Mouse (Mus musculus): ENCODE results near the gene Paox. TPM values are rescaled to one million over a fixed set of nuclear protein-coding genes. Genes with fewer than 3 reads are reported as not detected.

The Paox gene
- polyA plus RNA-seq, 1 experiment: 3.0 TPM

GRCm38 (mm10) chr7:140154218-140154927 is 38.8 kb downstream of the Paox start, which contains the start of gene Sprn:
Gene Sprn, minus strand, starts transcription at chr7:140154877.
- Histone ChIP-seq H3K4me1 (ENCODE audit: control insufficient read depth, insufficient read depth, low read length) (peaks cover 13% of the 10 kb centered on the region), H3K36me3 (ENCODE audit: control insufficient read depth, insufficient read depth, low read length) (no peaks in the 10 kb centered on the region), H3K4me3 (ENCODE audit: control insufficient read depth, low read depth, low read length) (peak within 1 kb of the TSS; percentile 31), H3K27ac (ENCODE audit: control insufficient read depth, insufficient read depth, low read depth, low read length) (no peak within 1 kb of the TSS), H3K27me3 (ENCODE audit: control insufficient read depth, insufficient read depth, low read length) (no peaks in the 10 kb centered on the region)
- TF ChIP-seq POLR2A (IDR thresholded peaks at IDR 0.05; ENCODE audit: control insufficient read depth, low read depth, low read length) (no peak), CTCF (IDR thresholded peaks at IDR 0.05; ENCODE audit: control insufficient read depth, insufficient read depth, insufficient replicate concordance, low read depth, low read length) (no peak)

GRCm38 (mm10) chr7:140160363-140160762 is 44.8 kb downstream of the Paox start:
- no peak overlapping the region for H3K4me3 ChIP-seq (ENCODE audit: control insufficient read depth, low read depth, low read length)
- H3K36me3 ChIP-seq (ENCODE audit: control insufficient read depth, insufficient read depth, low read length): no peaks in the 10 kb centered on the region
- H3K27ac ChIP-seq (ENCODE audit: control insufficient read depth, insufficient read depth, low read depth, low read length): no peak overlapping the region
- TF ChIP-seq CTCF (IDR thresholded peaks at IDR 0.05; ENCODE audit: control insufficient read depth, insufficient read depth, insufficient replicate concordance, low read depth, low read length) (no peak), POLR2A (IDR thresholded peaks at IDR 0.05; ENCODE audit: control insufficient read depth, low read depth, low read length) (no peak)
- no peaks in the 10 kb centered on the region for H3K4me1 ChIP-seq (ENCODE audit: control insufficient read depth, insufficient read depth, low read length)
- H3K27me3 ChIP-seq (ENCODE audit: control insufficient read depth, insufficient read depth, low read length): no peaks in the 10 kb centered on the region

GRCm38 (mm10) chr7:140164664-140165063 is 49.1 kb downstream of the Paox start, which contains the start of gene Olfr522:
Gene Olfr522, minus strand, starts transcription at chr7:140164764.
- Histone ChIP-seq H3K27ac (ENCODE audit: control insufficient read depth, insufficient read depth, low read depth, low read length) (no peak within 1 kb of the TSS), H3K4me3 (ENCODE audit: control insufficient read depth, low read depth, low read length) (no peak within 1 kb of the TSS), H3K4me1 (ENCODE audit: control insufficient read depth, insufficient read depth, low read length) (no peaks in the 10 kb centered on the region), H3K27me3 (ENCODE audit: control insufficient read depth, insufficient read depth, low read length) (no peaks in the 10 kb centered on the region), H3K36me3 (ENCODE audit: control insufficient read depth, insufficient read depth, low read length) (no peaks in the 10 kb centered on the region)
- TF ChIP-seq POLR2A (IDR thresholded peaks at IDR 0.05; ENCODE audit: control insufficient read depth, low read depth, low read length) (no peak), CTCF (IDR thresholded peaks at IDR 0.05; ENCODE audit: control insufficient read depth, insufficient read depth, insufficient replicate concordance, low read depth, low read length) (no peak)

- H3K4me1 ChIP-seq (ENCODE audit: control insufficient read depth, insufficient read depth, low read length): no peaks in the 10 kb centered on the region
- H3K27me3 ChIP-seq (ENCODE audit: control insufficient read depth, insufficient read depth, low read length): no peaks in the 10 kb centered on the region
- TF ChIP-seq CTCF (IDR thresholded peaks at IDR 0.05; ENCODE audit: control insufficient read depth, insufficient read depth, insufficient replicate concordance, low read depth, low read length) (no peak), POLR2A (IDR thresholded peaks at IDR 0.05; ENCODE audit: control insufficient read depth, low read depth, low read length) (no peak)
- no peaks in the 10 kb centered on the region for H3K36me3 ChIP-seq (ENCODE audit: control insufficient read depth, insufficient read depth, low read length)
- no peak overlapping the region for H3K27ac ChIP-seq (ENCODE audit: control insufficient read depth, insufficient read depth, low read depth, low read length)
- H3K4me3 ChIP-seq (ENCODE audit: control insufficient read depth, low read depth, low read length): no peak overlapping the region
These were observed 52.4 kb downstream of the Paox start for GRCm38 (mm10) chr7:140167950-140168349.

GRCm38 (mm10) chr7:140169386-140169785 is 53.8 kb downstream of the Paox start:
- H3K4me1 ChIP-seq (ENCODE audit: control insufficient read depth, insufficient read depth, low read length): no peaks in the 10 kb centered on the region
- H3K27me3 ChIP-seq (ENCODE audit: control insufficient read depth, insufficient read depth, low read length): no peaks in the 10 kb centered on the region
- H3K27ac ChIP-seq (ENCODE audit: control insufficient read depth, insufficient read depth, low read depth, low read length): no peak overlapping the region
- no peak for TF ChIP-seq CTCF (IDR thresholded peaks at IDR 0.05; ENCODE audit: control insufficient read depth, insufficient read depth, insufficient replicate concordance, low read depth, low read length)
- H3K4me3 ChIP-seq (ENCODE audit: control insufficient read depth, low read depth, low read length): no peak overlapping the region
- no peaks in the 10 kb centered on the region for H3K36me3 ChIP-seq (ENCODE audit: control insufficient read depth, insufficient read depth, low read length)

GRCm38 (mm10) chr7:140170863-140171262 is 55.3 kb downstream of the Paox start:
- TF ChIP-seq CTCF (IDR thresholded peaks at IDR 0.05; ENCODE audit: control insufficient read depth, insufficient read depth, insufficient replicate concordance, low read depth, low read length) (no peak), POLR2A (IDR thresholded peaks at IDR 0.05; ENCODE audit: control insufficient read depth, low read depth, low read length) (no peak)
- no peaks in the 10 kb centered on the region for H3K4me1 ChIP-seq (ENCODE audit: control insufficient read depth, insufficient read depth, low read length)
- no peaks in the 10 kb centered on the region for H3K36me3 ChIP-seq (ENCODE audit: control insufficient read depth, insufficient read depth, low read length)
- no peaks in the 10 kb centered on the region for H3K27me3 ChIP-seq (ENCODE audit: control insufficient read depth, insufficient read depth, low read length)
- no peak overlapping the region for H3K4me3 ChIP-seq (ENCODE audit: control insufficient read depth, low read depth, low read length)
- no peak overlapping the region for H3K27ac ChIP-seq (ENCODE audit: control insufficient read depth, insufficient read depth, low read depth, low read length)

GRCm38 (mm10) chr7:140172936-140173335 is 57.3 kb downstream of the Paox start, which contains the start of gene Olfr523:
Gene Olfr523, plus strand, starts transcription at chr7:140173217.
- Histone ChIP-seq H3K36me3 (ENCODE audit: control insufficient read depth, insufficient read depth, low read length) (no peaks in the 10 kb centered on the region), H3K27me3 (ENCODE audit: control insufficient read depth, insufficient read depth, low read length) (no peaks in the 10 kb centered on the region), H3K4me3 (ENCODE audit: control insufficient read depth, low read depth, low read length) (no peak within 1 kb of the TSS), H3K27ac (ENCODE audit: control insufficient read depth, insufficient read depth, low read depth, low read length) (no peak within 1 kb of the TSS), H3K4me1 (ENCODE audit: control insufficient read depth, insufficient read depth, low read length) (no peaks in the 10 kb centered on the region)
- TF ChIP-seq CTCF (IDR thresholded peaks at IDR 0.05; ENCODE audit: control insufficient read depth, insufficient read depth, insufficient replicate concordance, low read depth, low read length): no peak
- TF ChIP-seq POLR2A (IDR thresholded peaks at IDR 0.05; ENCODE audit: control insufficient read depth, low read depth, low read length): no peak
